Mouse (Mus musculus) embryo, embryonic 9.5 days (tissue): ENCODE measurements around the gene Hrct1.

Source experiments
- DNase-seq: peaks from one replicate; pipeline ENCODE4 v3.0.0-alpha.2; 2017; ENCODE audit errors: extremely low spot score

Gene Hrct1

DNA sequence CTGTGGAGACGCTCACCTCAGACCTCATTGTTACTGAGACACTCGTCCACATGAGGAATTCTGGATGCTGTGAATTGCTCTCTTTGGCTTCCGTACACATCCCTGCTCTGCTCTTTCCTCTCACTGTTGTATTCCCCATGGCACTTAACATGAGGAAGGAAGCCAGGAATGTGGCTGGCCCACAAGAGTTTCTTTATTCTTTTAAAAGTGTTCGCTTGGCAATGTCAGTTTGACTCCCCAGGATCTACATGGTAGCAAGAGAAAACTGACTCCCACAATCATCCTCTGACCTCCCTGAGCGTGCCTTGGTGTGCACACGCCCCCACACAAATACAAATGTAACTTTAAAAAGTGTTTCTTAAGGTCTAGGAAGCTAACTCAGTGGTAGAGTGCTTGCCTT is 44.6 kb downstream of the Hrct1 start:
- no peak for DNase-seq

DNA sequence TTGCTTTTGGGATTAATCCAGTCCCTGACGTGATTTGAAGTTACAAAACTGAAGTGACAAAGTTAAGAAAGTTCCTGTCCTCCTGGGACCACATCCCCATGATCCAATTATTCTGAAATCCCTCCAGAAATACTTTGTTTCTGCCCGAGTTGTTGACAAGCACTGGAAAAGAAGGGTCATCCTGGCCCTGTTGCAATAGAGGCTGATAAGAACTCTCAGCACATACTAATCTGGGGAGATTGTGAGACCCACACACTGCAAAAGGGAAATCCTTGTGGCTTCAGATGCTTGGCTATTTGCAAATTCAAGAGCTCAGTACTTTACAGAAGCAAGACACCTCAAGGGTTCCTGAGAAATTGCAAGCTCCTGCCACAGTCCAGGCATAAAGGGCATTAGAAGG is 45.3 kb downstream of the Hrct1 start:
- no peak for DNase-seq
